Mouse (Mus musculus) limb, embryonic 14.5 days (tissue): ENCODE data around the gene Sorbs2. TPM values are rescaled to one million over a fixed set of nuclear protein-coding genes. Genes with fewer than 3 reads are reported as not detected.

Experiments used
- ATAC-seq: fragments of 200-750 bp; cut with Nextera tagmentation; 2 replicates; pipeline ENCODE4 v1.8.0; 2017; ENCODE audit warnings: low read depth, moderate number of reproducible peaks, moderate TSS enrichment; ENCODE audit not compliant: low FRiP score
- DNase-seq: peaks from one replicate; pipeline ENCODE4 v3.0.0-alpha.2; 2015; ENCODE audit warnings: low spot score
- H3K27ac ChIP-seq: fragments of 300-500 bp; sonication (generic); replicated peaks from 2 replicates; pipeline ENCODE4 v1.5.1; 2014; ENCODE audit warnings: low read depth, mild to moderate bottlenecking, low read length, moderate library complexity, mixed read lengths
- H3K27me3 ChIP-seq: fragments of 300-500 bp; sonication (generic); 2 replicates; pipeline ENCODE4 v1.6.1; 2014; ENCODE audit warnings: low read length, mixed read lengths; ENCODE audit not compliant: control insufficient read depth, insufficient read depth
- H3K36me3 ChIP-seq: fragments of 300-500 bp; sonication (generic); 2 replicates; pipeline ENCODE4 v1.6.1; 2014; ENCODE audit warnings: mild to moderate bottlenecking, low read length, moderate library complexity, mixed read lengths; ENCODE audit not compliant: control insufficient read depth, insufficient read depth
- H3K4me1 ChIP-seq: fragments of 300-500 bp; sonication (generic); 2 replicates; pipeline ENCODE4 v1.6.1; 2014; ENCODE audit warnings: antibody characterized with exemption, low read length, mixed read lengths; ENCODE audit not compliant: control insufficient read depth, insufficient read depth
- H3K4me2 ChIP-seq: fragments of 300-500 bp; sonication (generic); replicated peaks from 2 replicates; pipeline ENCODE4 v1.6.1; 2014; ENCODE audit warnings: low read depth, mild to moderate bottlenecking, low read length, moderate library complexity; ENCODE audit not compliant: severe bottlenecking
- H3K4me3 ChIP-seq: fragments of 300-500 bp; sonication (generic); replicated peaks from 2 replicates; pipeline ENCODE4 v1.5.1; 2014; ENCODE audit warnings: low read length
- H3K9ac ChIP-seq: fragments of 300-500 bp; sonication (generic); 2 replicates; pipeline ENCODE4 v1.6.1; 2014; ENCODE audit warnings: mild to moderate bottlenecking, low read depth, low read length, moderate library complexity; ENCODE audit not compliant: severe bottlenecking
- H3K9me3 ChIP-seq: fragments of 300-500 bp; sonication (generic); 2 replicates; pipeline ENCODE4 v1.6.1; 2016; ENCODE audit warnings: low read length; ENCODE audit not compliant: control insufficient read depth
- POLR2A ChIP-seq: fragments of 200-500 bp; IDR thresholded peaks from 2 replicates; pipeline ENCODE4 v1.8.0; 2012; ENCODE audit warnings: inconsistent platforms, mild to moderate bottlenecking, moderate library complexity, borderline replicate concordance; ENCODE audit not compliant: insufficient read depth, insufficient read length; ENCODE audit errors: extremely low read depth
- WGBS: fragments of 180-500 bp; shearing (Covaris S2); extraction: QIAGEN DNeasy Blood & Tissue Kit; methylation state at CpG from one replicate; pipeline ENCODE4 v1.1.7; 2014; 5-methylcytosine and 5-hydroxymethylcytosine counted together
- polyA plus RNA-seq, 2 experiments: library from polyadenylated mRNA; depleted of rRNA in 1 of 2; stranded (reverse) in 1 of 2; unstranded in 1 of 2; fragments of >200 nt; fragmentation: Nextera tagmentation in 1 of 2; extraction: Ambion mirVana in 1 of 2; gene quantifications; 2 replicates each; pipeline versions ENCODE4 v1.2.1 to v1.2.3; 2012 to 2014

Gene Sorbs2
- polyA plus RNA-seq, 2 experiments = 52.7 to 54.1 TPM

DNA sequence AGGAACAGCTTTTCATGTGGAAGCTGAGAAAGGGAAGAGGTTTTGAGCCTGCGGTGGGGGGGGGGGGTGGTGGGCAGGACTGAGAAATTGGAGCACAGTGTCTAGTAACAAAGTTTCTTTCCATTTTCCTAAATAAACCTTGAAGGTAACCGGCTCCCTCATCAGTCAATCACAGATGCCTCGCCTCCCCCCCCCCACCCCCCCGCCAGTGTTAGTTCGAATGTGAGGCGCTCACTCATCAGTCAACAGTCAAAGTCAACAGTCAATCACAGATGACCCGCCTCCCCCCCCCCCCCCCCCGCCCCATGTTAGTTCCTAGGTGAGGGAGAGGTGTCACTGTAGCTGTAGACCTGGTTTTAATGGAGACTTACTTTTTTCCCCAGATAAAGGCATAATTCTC is 123.4 kb downstream of the Sorbs2 start:
- Histone ChIP-seq H3K27ac (no peak overlapping the region), H3K9me3 (no peaks in the 10 kb centered on the region), H3K36me3 (no peaks in the 10 kb centered on the region), H3K9ac (no peak overlapping the region), H3K27me3 (no peaks in the 10 kb centered on the region), H3K4me1 (no peaks in the 10 kb centered on the region), H3K4me2 (no peak overlapping the region), H3K4me3 (no peak overlapping the region)
- TF ChIP-seq POLR2A = no peak
- no peak for ATAC-seq
- 73% methylated on average over 8 of the region's 8 CpGs for WGBS
- no peak for DNase-seq

GRCm38 (mm10) chr8:45635155-45635554 is 127.6 kb downstream of the Sorbs2 start:
- H3K27me3 ChIP-seq = no peaks in the 10 kb centered on the region
- H3K36me3 ChIP-seq = no peaks in the 10 kb centered on the region
- DNase-seq (no peak), ATAC-seq (no peak)
- H3K4me2 ChIP-seq = no peak overlapping the region
- H3K9ac ChIP-seq = no peak overlapping the region
- no peak overlapping the region for H3K27ac ChIP-seq
- H3K4me3 ChIP-seq = no peak overlapping the region
- WGBS = 83% methylated on average over 6 of the region's 6 CpGs
- no peaks in the 10 kb centered on the region for H3K4me1 ChIP-seq
- TF ChIP-seq POLR2A = no peak
- no peaks in the 10 kb centered on the region for H3K9me3 ChIP-seq

DNA sequence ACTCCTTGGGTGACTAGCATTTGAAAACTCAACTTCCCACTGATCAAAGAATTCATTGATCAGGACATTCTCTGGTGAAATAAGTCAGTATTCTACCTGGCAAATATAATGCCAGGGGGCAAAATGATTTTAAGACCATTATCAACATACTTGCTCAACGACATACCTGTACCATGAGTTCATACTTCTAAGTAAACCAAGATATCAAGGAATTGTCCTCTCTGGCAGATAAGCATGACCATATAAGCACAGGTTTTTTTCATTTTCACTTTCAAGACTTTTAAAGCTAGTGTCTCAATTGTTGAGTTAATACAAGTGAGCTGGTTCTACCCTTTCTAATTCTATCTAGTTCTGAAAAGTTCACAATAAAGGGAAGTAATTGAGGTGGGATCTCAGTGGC is 130.2 kb downstream of the Sorbs2 start:
- no peak for TF ChIP-seq POLR2A
- H3K9ac ChIP-seq = no peak overlapping the region
- no peaks in the 10 kb centered on the region for H3K4me1 ChIP-seq
- no peak for ATAC-seq
- no peaks in the 10 kb centered on the region for H3K27me3 ChIP-seq
- H3K9me3 ChIP-seq = no peaks in the 10 kb centered on the region
- 74% methylated on average over 1 of the region's 1 CpGs for WGBS
- H3K36me3 ChIP-seq = no peaks in the 10 kb centered on the region
- H3K4me2 ChIP-seq = no peak overlapping the region
- DNase-seq = no peak
- no peak overlapping the region for H3K27ac ChIP-seq
- H3K4me3 ChIP-seq = no peak overlapping the region

DNA sequence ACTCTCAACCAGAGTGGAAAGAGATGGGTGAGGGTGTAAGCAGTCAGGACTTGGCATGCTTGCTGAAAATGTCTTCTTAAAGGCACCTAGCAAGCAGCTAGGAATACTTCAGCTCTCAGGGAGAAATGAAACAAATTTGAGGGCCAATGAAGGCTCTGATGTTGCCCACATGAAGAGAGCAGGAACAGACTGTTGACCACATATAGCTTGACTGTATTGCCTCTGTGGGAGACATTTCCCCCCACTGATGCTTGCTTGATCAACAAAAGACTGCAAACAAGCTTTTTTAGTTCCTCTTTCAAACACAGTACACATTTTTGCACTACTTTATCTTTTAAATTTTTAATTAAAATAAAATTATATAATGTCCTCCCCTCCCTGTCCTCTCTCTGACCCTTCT is 131.9 kb downstream of the Sorbs2 start:
- Histone ChIP-seq H3K27ac (no peak overlapping the region), H3K36me3 (no peaks in the 10 kb centered on the region), H3K4me3 (no peak overlapping the region), H3K9ac (no peak overlapping the region), H3K4me1 (no peaks in the 10 kb centered on the region), H3K4me2 (no peak overlapping the region), H3K27me3 (no peaks in the 10 kb centered on the region), H3K9me3 (no peaks in the 10 kb centered on the region)
- no peak for TF ChIP-seq POLR2A
- DNase-seq = no peak
- no peak for ATAC-seq

- Histone ChIP-seq H3K4me3 (no peak overlapping the region), H3K36me3 (no peaks in the 10 kb centered on the region), H3K4me1 (0 out of 2 replicates have a peak, but pooled peaks cover 1% of the 10 kb centered on the region), H3K9ac (no peak overlapping the region), H3K9me3 (no peaks in the 10 kb centered on the region), H3K27me3 (no peaks in the 10 kb centered on the region), H3K4me2 (no peak overlapping the region), H3K27ac (no peak overlapping the region)
- 78% methylated on average over 2 of the region's 2 CpGs for WGBS
- no peak for ATAC-seq
- TF ChIP-seq POLR2A = no peak
- DNase-seq = no peak
These were observed 137.1 kb downstream of the Sorbs2 start for GRCm38 (mm10) chr8:45644651-45645050.

DNA sequence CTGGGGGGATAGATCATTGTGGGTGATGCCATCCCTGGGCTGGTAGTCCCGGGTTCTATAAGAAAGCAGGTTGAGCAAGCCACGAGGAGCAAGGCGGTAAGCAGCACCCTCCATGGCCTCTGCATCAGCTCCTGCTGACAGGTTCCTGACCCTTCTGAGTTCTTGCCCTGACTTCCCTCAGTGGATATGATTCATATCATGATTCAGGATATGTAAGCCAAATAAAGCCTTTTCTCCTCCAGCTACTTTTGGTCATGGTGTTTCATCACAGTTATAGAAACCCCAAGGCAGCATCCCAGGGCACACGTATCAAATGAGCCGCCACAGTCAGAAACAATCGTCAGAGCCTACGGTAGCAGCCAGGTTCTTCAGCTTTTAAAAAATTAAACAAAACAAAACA is 141.5 kb downstream of the Sorbs2 start:
- no peak for TF ChIP-seq POLR2A
- Histone ChIP-seq H3K9ac (no peak overlapping the region), H3K27me3 (no peaks in the 10 kb centered on the region), H3K36me3 (no peaks in the 10 kb centered on the region), H3K27ac (no peak overlapping the region), H3K4me1 (peaks cover 9% of the 10 kb centered on the region; the same call in 1 of the 2 replicates), H3K4me2 (no peak overlapping the region), H3K9me3 (no peaks in the 10 kb centered on the region), H3K4me3 (no peak overlapping the region)
- 95% methylated on average over 7 of the region's 7 CpGs for WGBS
- DNase-seq = no peak
- ATAC-seq = no peak
